Mouse (Mus musculus) gonadal fat pad, adult 2 months (tissue): ENCODE measurements at regions not wholly inside any gene's neighbourhood (a gene's known extent, or its start where the extent isn't known, plus 50 kb on each side); places are given as distances from the start of the nearest gene placed in this dataset.

Experiments used
- DNase-seq: peaks from one replicate; pipeline ENCODE4 v3.0.0-alpha.2; 2012; ENCODE audit warnings: low read depth

DNA sequence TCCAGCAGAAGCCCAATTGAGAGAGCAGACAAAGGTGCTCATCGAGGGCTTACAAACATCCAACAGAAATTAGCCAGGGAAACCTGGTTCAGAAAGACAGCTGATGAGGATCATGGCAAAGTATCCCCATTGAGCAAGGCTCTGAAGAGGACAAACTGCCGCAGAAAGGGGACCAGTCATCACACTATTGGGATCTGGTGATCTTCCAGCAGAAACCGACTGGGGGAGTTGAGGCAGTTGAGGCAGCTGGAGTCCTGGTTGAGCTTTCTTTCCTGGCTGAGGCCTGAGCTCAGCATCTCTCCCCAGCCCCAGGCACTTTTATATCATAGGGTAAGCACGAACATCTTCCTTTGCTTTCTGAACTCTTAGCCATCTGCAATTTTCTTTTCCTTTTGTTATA, 282.7 kb downstream of the Insig2 start:
- no peak for DNase-seq

DNA sequence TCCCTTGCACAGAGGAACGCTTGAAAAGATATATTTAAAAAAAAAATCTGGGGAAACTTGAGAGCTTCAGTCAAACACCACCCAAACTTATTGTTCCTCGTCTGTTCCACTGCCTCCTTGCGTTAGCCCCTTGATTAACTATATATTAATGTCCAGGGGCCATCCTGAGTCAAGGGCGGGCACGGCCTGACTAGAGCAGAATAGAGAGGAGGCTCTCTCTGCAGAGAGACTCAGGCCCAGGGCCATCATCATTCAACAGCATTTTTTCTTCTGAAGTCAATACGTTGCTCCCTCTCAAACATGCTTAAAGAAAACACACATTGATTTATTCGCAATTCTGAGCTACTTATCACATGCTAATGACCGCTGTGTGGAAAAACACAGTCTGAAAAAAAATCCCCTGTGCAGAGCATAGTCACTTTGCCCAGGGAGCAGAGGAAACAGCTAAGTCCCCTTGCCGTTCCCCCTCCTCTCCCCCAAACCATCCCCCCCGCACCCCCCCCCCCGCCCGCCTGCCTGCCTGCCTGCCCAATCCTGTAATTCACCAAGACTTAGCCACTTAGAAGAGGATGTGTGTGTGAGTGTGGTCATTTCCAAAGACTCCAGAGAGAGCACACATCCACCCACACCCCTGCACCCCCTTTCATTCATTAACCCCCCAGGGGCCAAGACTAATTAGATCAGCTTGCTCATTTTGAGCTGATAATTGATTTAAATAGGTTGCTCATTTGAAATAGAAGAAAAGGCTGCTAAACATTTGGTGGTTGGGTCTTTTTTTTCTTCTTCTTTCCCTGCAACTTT, 281.5 kb downstream of the Insig2 start:
- no peak for DNase-seq

DNA sequence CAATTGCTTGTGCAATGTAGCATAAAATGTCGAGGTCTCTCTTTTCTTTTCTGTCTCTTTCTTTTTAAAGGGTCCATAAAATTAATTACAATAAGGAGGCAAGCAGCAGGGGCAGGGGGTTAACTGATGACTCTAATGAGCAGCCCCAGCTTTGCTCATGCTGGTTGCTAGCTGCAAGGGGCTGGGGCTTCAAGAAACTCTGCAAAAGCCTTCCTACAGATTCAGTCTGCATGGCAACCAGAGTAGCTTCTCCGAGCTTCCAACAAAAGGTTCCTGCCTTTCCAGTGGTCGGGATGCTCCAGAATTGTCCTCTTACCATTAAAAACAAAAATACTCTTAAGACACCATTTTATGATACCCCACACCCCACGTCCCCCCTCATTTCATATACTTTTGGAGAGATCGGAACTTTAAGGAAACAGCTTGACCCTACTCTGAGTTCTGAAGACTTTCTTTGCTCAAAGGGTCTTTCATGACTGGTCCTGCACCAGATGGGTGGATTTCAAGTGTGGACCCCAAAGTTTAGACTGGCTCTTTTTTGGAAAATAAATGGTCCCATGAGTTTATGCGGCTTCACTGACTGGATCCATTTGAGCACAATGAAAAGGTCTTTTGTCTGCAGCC, 280.8 kb downstream of the Insig2 start:
- no peak for DNase-seq

DNA sequence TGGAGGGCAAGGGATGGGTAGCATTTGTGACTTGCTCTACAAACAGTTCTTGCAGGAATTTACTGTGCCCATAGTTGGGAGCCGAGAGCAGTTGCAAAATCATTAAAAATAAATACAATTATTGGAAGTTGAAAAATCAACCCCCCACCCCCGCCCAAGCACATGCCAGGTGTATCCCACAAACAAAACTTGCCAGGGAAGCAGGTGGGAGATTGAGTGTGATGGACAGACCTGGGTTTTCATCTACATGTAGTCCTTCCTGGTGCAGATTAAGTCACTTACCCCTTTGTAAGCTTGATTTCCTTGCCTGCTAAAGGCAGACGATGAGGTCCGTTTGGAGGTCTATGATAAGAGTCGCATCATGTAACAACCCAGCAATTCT, 280.3 kb downstream of the Insig2 start:
- DNase-seq: no peak

DNA sequence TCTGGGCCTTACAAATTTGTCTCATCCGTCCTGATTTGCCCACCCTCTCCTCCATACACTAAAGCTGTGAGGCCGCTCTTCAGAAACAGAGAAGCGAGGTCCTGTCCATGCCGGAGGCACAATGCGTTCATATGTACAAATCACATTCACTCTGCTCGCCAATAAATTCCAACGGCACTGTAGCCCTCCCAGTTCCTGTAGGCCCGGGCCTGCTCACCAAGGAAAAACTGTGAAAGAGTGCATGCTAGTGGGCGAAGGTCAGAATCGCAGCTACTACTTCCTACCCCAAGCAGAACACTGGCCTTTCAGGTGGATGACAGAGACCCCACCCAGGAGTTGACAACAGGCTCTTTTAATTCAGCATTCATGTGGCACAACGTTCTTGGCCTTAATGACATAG, 278.7 kb downstream of the Insig2 start:
- DNase-seq: no peak

DNA sequence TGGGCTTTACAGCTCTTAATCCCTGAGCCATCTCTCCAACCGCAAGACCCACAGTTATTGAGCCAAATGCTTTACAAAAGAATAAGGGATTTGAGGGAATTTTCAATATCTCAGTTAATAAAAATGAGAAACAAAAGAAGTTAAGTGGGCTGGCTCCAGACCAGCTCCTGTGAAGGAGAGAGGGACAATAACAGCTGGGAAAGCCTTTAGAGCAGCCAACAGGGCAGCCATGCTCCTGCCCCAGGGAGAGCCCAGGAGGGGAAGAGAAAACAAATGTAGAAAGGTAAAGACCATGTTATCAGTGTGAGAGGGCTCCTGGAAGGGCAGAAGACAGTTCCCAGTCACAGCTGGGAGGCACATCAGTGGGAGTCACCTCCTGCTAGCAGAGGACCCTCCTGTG, 257.8 kb downstream of the Insig2 start:
- DNase-seq: no peak

DNA sequence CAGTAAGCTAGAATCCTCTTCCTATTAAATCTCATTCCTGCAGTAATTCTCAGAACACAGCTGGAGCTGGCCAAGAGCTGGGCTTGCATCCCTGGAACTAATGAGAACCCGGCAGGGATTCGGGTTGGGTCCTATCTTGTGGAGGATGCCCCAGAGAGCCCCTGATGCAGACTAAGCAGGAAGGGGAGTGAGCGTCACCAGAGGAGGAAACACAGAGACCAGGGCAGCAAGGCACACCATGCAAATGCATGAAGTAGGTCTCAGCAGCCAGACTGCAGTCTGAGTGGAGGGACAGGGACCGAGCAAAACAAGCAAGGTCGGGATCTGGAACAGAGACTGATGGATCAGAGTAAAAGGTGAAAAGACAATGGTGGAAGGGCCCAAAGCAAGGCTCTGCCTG, 249.6 kb downstream of the Insig2 start:
- no peak for DNase-seq

DNA sequence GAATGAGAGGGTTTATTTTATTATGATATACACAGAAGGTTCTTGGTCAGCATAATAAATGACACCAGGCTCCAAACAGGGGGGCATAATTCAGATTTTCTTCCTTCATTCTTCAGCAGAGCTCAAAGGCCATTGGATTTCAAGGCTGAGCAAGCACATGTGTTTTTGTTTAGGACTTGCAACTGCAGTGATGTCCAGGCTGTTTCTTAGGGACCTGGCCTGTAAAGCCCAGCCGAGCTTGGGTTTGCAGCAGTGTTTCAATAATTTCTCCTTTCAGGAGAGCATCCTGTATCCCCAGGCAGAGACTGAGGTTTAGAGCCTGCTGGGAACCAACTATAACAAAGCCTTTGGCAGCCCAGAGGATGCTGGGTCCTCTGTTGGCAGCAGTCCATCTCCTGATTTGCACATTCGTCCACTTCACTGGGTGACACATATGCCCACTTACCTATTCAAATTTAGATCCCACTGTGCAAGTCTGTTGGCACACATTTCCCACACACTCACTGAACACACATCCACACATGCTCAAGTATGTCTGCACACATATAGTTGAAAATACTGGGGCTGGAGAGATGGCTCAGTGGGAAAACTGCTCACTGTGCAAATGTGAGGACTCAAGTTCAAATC, 247.2 kb downstream of the Insig2 start:
- no peak for DNase-seq

DNA sequence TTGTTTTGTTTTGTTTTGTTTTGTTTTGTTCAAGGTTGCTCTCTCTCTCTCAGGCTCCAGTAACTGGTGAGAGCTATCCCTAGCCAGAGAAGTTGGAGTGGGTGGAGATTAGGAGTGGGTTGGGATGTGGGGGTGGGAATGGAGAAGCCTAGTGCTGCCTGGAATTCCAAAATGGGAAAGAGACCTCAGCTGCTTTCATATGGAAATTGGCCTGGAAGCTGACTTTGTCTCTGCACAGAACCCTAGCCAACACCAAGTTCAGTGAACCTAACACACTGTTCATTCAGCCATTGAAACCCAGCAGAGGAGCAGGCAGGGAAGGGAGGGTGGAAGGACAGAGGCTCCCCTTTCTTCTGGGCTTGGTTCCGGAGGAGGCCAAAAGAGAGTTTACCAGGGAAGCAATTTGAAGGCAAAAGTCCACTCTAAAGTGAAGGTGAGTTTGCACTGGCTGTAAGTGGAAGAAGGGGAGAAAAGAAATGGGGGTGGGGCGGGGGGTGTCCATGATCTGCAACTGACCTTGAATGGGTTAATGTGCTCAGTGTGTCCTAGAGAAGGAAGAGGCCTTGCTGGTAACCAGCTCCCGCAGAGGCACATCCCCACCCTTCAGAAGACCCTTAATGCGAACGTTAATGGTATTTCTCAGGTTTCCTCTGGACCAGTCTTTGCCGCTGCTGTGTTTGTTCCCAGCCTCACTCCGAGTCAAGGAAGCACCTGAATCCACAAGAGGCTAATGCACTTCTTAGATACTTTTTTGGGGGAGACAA, 245.1 kb downstream of the Insig2 start:
- DNase-seq: no peak

DNA sequence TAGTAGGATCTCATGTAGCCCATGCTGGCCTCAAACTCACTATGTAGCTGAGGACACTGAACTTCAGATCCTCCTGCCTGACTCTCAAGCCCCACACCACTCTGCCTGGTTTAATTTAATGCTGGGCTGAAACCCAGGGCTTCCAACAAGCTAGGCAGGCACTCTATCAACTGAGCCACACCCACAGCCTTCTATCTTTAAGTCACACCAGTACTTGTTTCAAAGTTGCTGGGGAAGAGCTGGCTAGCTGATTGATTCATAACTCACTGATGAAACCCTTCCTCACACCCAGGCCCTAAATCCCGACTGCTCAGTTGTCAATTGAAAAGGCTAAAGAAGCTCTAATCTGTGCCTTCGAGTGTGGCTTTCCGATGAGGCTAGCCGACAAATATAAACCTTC, 241.8 kb downstream of the Insig2 start:
- DNase-seq: no peak

DNA sequence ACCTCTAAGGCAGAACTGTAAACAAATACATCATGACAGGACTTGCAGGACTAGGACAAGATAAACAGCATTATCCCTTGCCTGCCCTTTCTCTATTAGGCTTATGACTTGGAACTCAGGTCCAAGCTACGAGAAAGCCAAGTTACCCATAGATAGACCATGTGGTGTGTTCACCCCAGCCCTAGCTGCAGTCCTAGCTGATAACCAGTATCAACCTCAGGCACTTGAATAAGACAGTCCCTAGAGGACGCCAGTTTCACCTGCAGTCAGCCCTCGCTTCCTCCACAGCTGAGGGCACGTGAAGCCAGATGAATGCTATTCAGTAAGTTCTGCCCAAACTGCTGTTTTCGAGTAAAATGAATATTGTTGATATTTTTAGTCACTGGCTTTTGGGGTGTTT, 239.5 kb downstream of the Insig2 start:
- no peak for DNase-seq

DNA sequence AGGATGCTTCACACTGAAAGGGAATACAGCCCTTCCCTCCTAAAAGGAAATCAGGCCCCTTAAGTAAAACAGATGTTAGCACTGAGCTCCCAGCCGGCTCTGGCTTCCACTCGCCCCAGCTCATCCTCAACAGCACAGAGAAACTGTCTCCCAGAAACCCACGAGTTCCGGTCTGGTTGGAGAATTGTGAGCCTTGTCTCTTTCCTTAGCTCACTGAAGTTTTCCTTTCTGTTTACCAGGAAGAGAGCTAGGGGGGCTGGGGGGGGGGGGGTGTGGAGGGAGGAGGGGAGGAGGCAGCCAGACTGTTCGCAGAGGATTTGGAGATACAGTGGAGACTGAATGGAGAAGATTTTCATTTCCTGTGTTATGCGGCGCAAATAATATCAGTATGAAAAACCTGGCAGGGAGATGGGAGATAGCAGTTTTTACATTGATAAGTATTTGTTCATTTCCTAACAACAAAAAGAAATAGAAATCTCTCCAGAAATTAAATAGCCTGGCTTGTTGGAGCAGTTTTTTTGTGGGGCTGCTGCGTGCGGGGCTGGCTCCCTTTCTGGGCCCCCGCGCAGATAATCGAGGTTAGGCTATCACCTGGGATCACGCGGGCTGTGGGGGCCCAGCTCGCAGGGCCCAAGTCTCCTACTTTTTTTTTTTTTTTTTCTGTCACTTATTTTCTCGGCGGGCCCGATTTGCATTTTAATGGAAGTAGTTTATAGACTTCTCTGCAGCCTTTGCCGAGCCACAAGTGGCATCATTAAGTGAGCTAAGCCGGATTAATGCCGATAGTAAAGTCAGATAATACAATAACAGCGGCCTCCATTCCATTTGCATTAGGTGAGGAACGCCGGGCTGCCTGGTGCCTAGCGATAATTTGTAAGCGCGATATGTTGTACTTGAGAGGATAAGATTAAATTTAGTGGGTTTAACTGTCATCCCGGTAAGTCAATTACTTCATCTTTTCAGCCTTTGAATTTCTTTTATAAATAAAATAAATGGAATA, 235.5 kb downstream of the Insig2 start:
- DNase-seq: no peak

DNA sequence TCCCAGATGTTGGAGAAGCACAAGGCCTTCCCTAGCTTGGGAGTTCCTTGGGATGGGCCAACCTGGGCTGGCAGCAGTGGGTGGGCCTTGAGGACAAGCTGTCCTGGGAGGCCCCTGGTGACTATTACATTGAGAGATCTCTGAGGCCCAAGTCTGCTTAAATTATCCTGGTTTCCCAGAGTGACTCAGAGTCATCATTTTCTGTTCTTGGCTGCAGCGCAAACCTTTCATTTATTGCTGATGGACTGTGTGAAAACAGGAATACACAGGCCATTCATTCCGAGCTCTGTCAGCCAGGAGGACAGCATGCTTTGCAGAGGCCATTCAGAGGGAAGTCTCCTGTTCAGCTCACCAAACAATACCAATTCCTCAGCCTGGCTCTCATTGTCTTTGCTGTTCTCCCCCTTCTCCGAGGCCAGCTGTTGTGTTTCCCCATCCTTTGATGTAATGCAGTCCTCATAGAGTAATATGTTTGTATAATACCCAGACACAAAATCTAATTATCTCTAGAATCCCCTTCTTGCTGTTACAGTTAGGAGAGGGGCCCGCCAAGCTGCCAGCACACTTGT, 220.5 kb downstream of the Insig2 start:
- no peak for DNase-seq

DNA sequence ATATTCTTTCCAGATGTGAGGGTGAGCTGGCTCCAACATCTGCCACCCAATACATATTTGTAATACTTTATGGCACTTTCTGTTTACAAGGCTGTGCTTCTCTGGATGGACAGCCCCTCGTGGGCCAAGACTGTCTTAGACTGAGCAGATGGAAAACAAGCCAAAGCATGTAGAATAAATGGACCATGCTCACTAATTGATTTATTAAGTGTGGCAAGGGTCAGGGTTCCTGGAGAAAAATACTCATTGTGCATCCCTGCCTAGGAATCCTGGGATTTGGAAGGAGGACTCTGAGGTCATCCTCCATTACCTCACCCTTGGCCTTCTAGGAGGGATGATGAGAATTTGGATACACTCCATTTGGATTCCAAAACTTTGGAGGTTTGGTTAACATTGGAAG, 219.9 kb downstream of the Insig2 start:
- no peak for DNase-seq

DNA sequence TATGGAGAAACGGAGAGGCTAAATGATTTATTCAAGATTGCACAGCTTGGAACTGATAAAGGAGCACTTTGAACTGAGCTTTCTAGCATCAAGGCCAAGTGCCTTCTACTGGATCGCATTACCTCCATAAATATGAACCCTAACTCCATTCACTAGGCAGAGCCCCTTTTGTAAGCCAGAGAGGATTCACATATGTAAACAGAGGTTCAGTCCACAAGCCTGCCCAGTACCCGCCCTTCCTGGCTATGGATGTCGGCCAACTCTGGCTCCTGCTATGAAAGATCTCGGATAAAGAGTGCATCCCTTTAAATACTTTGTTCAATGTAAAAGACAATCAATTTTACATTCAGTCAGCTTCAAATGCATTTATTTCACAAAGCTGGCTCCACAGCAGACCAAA, 215.8 kb downstream of the Insig2 start:
- DNase-seq: no peak

DNA sequence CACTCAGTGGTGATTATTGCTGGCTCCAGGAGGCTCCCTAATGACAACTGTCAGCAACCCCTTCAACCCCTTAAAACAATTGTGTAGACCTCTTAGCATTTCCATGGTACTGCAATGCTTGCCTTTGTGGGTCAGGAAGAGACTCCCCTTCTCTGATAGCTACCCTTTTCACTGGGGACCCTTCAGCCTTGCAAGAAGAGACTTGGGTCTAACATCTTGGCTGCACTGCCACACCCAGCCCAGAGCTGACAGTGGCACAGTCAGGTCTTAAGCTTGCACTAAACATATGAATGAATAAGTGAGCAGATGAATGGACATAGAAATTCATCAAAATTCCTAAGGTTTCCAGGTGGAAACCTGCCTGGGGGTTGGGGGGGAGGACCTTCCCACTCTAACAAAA, 209.0 kb downstream of the Insig2 start:
- DNase-seq: no peak

DNA sequence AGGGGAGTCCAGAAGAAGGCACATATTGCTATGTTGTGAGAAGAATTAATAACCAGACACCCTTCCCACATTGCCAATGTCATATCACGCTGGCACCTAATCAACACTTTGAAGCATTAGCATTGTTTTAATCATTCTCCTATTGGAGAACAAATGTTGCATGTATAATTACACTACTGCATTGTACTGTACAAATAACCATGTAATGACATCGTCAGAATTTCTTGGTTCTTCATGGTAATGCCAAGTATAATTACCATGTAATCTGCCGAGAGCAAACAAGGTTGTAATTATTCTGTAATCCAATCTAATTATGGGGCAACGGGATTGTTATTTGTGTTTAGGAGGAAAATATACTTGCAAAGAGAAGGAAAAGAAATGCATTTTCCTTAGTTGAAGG, 196.1 kb downstream of the Insig2 start:
- no peak for DNase-seq

DNA sequence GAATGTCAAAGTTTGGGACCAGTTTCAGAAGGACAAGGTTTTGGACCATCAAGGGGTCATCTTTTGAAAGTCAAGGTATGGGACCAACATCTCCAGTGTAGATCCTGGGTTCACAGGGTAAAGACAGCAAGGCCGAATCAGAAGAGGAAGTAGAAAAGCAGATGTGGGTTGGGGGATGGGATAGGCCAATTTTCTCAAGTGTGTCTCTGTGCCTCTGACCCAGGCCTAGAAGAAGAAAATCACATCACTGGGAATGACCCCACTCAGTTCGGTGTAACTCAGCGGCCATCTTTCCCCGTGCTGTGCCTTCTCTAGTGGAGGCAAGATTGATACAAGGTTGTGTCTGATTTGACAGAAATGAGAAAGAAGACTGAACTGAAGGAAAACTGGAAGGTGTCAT, 195.5 kb downstream of the Insig2 start:
- no peak for DNase-seq

DNA sequence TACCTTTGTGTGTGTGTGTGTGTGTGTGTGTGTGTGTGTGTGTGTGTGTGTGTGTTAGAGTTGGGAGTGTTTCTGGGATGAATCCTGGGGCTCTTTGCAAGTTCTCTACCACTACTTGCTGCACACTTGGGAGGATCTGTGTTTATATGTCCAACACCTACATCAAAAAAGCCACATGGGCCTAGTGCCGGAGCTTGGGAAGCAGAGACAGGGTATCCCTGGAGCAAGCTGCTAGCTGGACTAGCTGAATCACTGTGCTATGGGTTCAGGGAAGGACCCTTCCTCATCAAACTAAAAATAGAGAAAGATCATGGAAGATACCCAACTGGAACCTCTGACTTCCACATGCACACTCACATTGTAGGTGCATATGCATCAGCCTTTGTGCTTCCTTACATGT, 187.4 kb downstream of the Insig2 start:
- DNase-seq: no peak

DNA sequence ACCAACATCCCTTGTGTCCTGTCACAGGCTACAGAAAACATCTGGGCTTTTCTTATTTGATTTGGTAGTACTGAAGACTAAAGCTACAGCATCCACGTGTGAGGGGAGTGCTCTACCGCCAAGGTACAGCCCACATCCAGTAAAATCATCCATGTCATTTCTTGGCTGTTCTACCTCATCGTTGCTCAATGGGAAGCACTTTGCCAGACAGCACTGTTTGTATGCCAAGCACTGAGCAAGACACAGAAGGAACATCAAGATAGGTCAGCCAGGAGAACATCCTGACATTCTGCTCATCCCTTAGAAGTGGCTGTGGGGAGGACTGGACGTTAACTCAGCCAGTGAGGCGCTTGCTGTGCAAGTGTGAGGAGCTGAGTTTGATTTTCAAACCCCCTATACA, 178.9 kb downstream of the Insig2 start:
- DNase-seq: peak; percentile 17

DNA sequence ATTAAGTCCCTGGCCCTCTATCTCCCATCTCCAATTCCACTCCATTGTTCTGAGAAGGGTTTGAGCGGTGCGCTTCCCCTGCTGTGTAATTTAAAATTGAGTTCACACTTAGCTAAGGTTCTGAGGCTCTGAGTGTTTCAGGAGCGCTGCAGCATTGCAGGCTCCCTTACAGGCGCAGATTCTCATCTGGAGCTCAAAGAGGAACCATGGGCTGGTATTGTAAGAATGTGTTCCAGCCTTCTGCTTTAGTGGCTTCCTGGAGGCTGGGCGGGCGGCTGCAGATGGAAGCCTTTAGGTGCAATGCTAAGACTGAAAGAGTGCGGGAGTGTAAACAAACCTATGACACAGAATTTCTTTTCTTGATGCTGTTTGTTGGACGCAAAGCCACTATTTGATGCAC, 177.8 kb downstream of the Insig2 start:
- no peak for DNase-seq
